Mouse (Mus musculus) megakaryocyte, embryonic 14.5 days (primary cell): ENCODE results near the gene Anapc10. TPM values are rescaled to one million over a fixed set of nuclear protein-coding genes. Genes with fewer than 3 reads are reported as not detected.

Source experiments
- H3K27me3 ChIP-seq: replicated peaks from 2 replicates; pipeline ENCODE3; 2012; ENCODE audit warnings: inconsistent platforms
- H3K36me3 ChIP-seq: replicated peaks from 2 replicates; pipeline ENCODE3; 2012; ENCODE audit warnings: low read length, inconsistent platforms, mixed read lengths
- H3K4me1 ChIP-seq: 2 replicates; pipeline ENCODE4 v1.6.1; 2012; ENCODE audit warnings: inconsistent platforms
- H3K4me3 ChIP-seq: replicated peaks from 2 replicates; pipeline ENCODE3; 2012; ENCODE audit warnings: moderate library complexity, mild to moderate bottlenecking, inconsistent platforms
- H3K9me3 ChIP-seq: 2 replicates; pipeline ENCODE4 v1.6.1; 2012; ENCODE audit warnings: inconsistent platforms
- FLI1 ChIP-seq: IDR thresholded peaks from 2 replicates; pipeline ENCODE4 v1.6.1; 2012; ENCODE audit warnings: low read length, inconsistent platforms, mixed read lengths
- GATA1 ChIP-seq: IDR thresholded peaks from 3 replicates; pipeline ENCODE4 v1.6.1; 2012; ENCODE audit warnings: mixed read lengths, low read length, inconsistent platforms, borderline replicate concordance
- polyA plus RNA-seq: library from polyadenylated mRNA; stranded (reverse); fragments of >175 nt; gene quantifications from 2 replicates; pipeline ENCODE4 v1.2.3, GENCODE M21; 2012; ENCODE audit warnings: low replicate concordance; ENCODE audit not compliant: insufficient read depth

Anapc10 gene
- polyA plus RNA-seq, 1 experiment, result 0.04 TPM

DNA sequence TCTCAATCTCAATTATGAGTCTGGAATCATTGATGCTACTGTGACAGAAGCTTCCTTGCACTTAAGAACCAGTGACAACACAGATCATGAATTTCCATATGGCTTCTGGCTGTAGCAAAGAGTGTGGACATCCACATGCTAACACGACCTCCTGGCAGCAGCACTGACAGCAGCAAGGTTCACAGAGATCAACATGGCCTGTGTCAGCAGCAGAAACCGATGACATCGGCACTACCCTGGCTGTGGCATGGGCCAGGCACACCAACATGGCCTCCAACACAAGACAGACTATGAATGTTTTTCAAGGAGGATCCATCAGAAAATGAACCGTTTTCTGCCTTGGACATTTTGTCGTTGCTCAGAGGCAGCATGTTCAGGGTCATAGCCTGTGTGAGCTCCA, 114.9 kb downstream of the Anapc10 start:
- H3K9me3 ChIP-seq, result no peaks in the 10 kb centered on the region
- H3K4me3 ChIP-seq, result no peak overlapping the region
- H3K27me3 ChIP-seq, result no peaks in the 10 kb centered on the region
- H3K4me1 ChIP-seq, result no peaks in the 10 kb centered on the region
- TF ChIP-seq GATA1 (no peak), FLI1 (no peak)
- no peaks in the 10 kb centered on the region for H3K36me3 ChIP-seq

Other genes with a start within 250 kb of the Anapc10 start
- 0.46 and 0.87 TPM in 2 replicates for gene Otud4, start 72.2 kb upstream of the Anapc10 start, polyA plus RNA-seq
- 0.86 and 6.5 TPM in 2 replicates for gene Abce1, start 80 bp upstream of the Anapc10 start, polyA plus RNA-seq